Comparison of ENCODE assay signal across 19 mouse cellular contexts in the genomic region with DNA sequence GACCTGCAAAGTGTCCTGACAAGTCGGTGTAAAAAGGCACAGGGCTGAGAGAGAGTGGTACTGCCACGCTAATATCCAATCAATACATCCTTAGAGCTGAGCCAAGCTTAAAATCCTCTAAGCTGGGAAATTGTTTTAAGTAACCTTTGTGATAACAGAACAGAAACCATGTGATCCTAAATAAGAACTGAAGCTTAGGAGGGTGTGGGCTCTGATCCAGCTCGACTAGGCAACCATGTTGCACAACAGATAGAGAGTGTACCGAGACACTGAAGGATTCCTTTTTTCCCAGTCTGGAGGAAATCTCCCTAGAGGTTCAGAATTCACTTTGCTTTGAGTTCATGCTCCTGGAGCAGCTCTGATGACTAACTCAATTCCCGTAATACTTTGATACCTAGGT. TPM values are rescaled to one million over a fixed set of nuclear protein-coding genes. Genes with fewer than 3 reads are reported as not detected.
DNase-seq lines count a peak whose midpoint lies in the region; TF ChIP-seq lines count a peak whose summit lies in the region.
"Had no signal": no experiment of that assay in that cellular context is flagged by ENCODE, and none has a peak within 500 bp of the region (broad histone marks: within the 10 kb centered on the region; RNA-seq: fewer than 3 reads in every experiment).

No protein-coding gene starts in this region.

- no peaks in the 10 kb centered on the region for H3K9me3 ChIP-seq in limb, embryonic 10.5 days (replicated peaks)
- H3K9me3 ChIP-seq: intestine, embryonic 15.5 days; limb, embryonic 12.5 days; liver, embryonic 15.5 days had no signal

- no peak overlapping the region for H3K4me3 ChIP-seq in lung, adult 2 months (replicated peaks; ENCODE audit: extremely low read depth, low read depth, low read length)
- no peak overlapping the region for H3K4me3 ChIP-seq in limb, embryonic 10.5 days
- H3K4me3 ChIP-seq: intestine, embryonic 15.5 days; limb, embryonic 12.5 days; liver, embryonic 15.5 days had no signal

- no peak for TF ChIP-seq CTCF in lung, adult 2 months (IDR thresholded peaks at IDR 0.05; ENCODE audit: insufficient read depth, low read length)

- H3K36me3 ChIP-seq in limb, embryonic 10.5 days = no peaks in the 10 kb centered on the region
- H3K36me3 ChIP-seq: intestine, embryonic 15.5 days; limb, embryonic 12.5 days; liver, embryonic 15.5 days had no signal

- H3K4me1 ChIP-seq in lung, adult 2 months (ENCODE audit: control insufficient read depth, insufficient read depth, low read length) = peaks cover 2% of the 10 kb centered on the region; the same call in 1 of the 2 replicates
- 0 out of 2 replicates have a peak, but pooled peaks cover 3% of the 10 kb centered on the region for H3K4me1 ChIP-seq in limb, embryonic 10.5 days
- H3K4me1 ChIP-seq: intestine, embryonic 15.5 days; limb, embryonic 12.5 days; liver, embryonic 15.5 days had no signal

- intact Hi-C loops in left cerebral cortex, postnatal 14 days (cut with DNase I) = no loop called here

- H3K27me3 ChIP-seq in limb, embryonic 10.5 days (ENCODE audit: low read depth, poor library complexity, severe bottlenecking) = no peaks in the 10 kb centered on the region
- H3K27me3 ChIP-seq: intestine, embryonic 15.5 days; limb, embryonic 12.5 days; Patski had no signal

- TF ChIP-seq POLR2A in lung, adult 2 months (IDR thresholded peaks at IDR 0.05; ENCODE audit: borderline replicate concordance, extremely low read depth, low read depth, low read length) = no peak

- 67% methylated on average over 5 of the region's 5 CpGs for WGBS in lung, adult 2 months
- WGBS in limb, embryonic 10.5 days = 89% methylated on average over 5 of the region's 5 CpGs

- peak; percentile 89 for DNase-seq in heart, adult 11 months
- DNase-seq in heart, adult 9 months (ENCODE audit: low spot score in 2 of 2) = no peak
- peak; percentile 15 to 40 for DNase-seq in lung, adult 18-20 months
- no peak for DNase-seq in lung, adult 2 months
- peak; percentile 64 for DNase-seq in NIH3T3 (ENCODE audit: low read depth)
- peak; percentile 45 for DNase-seq in fat pad, adult 2 months (ENCODE audit: extremely low read depth, low read depth, low spot score)
- no peak for DNase-seq in limb, embryonic 10.5 days (ENCODE audit: low spot score)
- no peak for DNase-seq in left cerebral cortex, postnatal 14 days (ENCODE audit: low spot score in 2 of 2)
- DNase-seq: cerebellum, adult 9-11 months; gastrocnemius, postnatal 36 days; kidney, postnatal 4 days; retina, postnatal 1 day; spleen, adult 18-20 months; thymus, adult 2 months had no signal

- no peak overlapping the region for H3K27ac ChIP-seq in limb, embryonic 10.5 days
- H3K27ac ChIP-seq: hindbrain, embryonic 14.5 days; intestine, embryonic 15.5 days; limb, embryonic 12.5 days; liver, embryonic 15.5 days had no signal

RNA-seq across cellular contexts. Expression of a gene that starts 4.5 kb away (rescaled TPM):
- polyA plus RNA-seq in lung, adult 2 months (2012; rRNA removed) = 98.0 and 116 TPM in 2 replicates
- polyA plus RNA-seq in limb, embryonic 10.5 days (2016; fragmentation: Nextera tagmentation; extraction: Ambion mirVana) = 37.4 and 37.7 TPM in 2 replicates
- 100 to 1,000 TPM; 149 to 168 TPM for total RNA-seq in left cerebral cortex, postnatal 14 days (2021)

Comparison
In these comparisons a context has a peak if more than half of its experiments do, and no peak if none do; other contexts are left out.
1. DNase-seq: peak in heart, adult 11 months (single experiment), lung, adult 18-20 months (2 of 2), NIH3T3 (single experiment) and fat pad, adult 2 months (single experiment); none in heart, adult 9 months (0 of 2), lung, adult 2 months (single experiment), limb, embryonic 10.5 days (single experiment) and left cerebral cortex, postnatal 14 days (0 of 2).